Mouse (Mus musculus) MEL (cell line): Measurements from ENCODE around the gene Xpnpep3. TPM values are rescaled to one million over a fixed set of nuclear protein-coding genes. Genes with fewer than 3 reads are reported as not detected.

Source experiments
- DNase-seq: peaks from one replicate; pipeline ENCODE4 v3.0.0; 2011; ENCODE audit warnings: low read depth, low spot score
- H3K27ac ChIP-seq: 2 replicates; pipeline ENCODE4 v1.5.1; 2012; ENCODE audit warnings: low read depth, mild to moderate bottlenecking, control low read depth, low read length, moderate library complexity; ENCODE audit not compliant: control insufficient read depth
- H3K27me3 ChIP-seq, 2 experiments: fragments of 150-350 bp in 1 of 2; sonication (generic) in 1 of 2; 2 replicates each; pipeline ENCODE4 v1.6.1; 2012; ENCODE audit warnings: low read length in 2 of 2, mild to moderate bottlenecking in 2 of 2, improper control_type of control experiment in 1 of 2, moderate library complexity in 1 of 2; ENCODE audit not compliant: insufficient read depth in 2 of 2, control insufficient read depth in 1 of 2
- H3K36me3 ChIP-seq, 2 experiments: 2 replicates each; pipeline ENCODE4 v1.6.1; 2012 to 2014; ENCODE audit warnings: low read length in 2 of 2, improper control_type of control experiment in 1 of 2, inconsistent platforms in 1 of 2, mild to moderate bottlenecking in 1 of 2; ENCODE audit not compliant: insufficient read depth in 2 of 2, control insufficient read depth in 1 of 2
- H3K4me1 ChIP-seq, 2 experiments: fragments of 150-350 bp in 1 of 2; sonication (generic) in 1 of 2; 2 replicates each; pipeline ENCODE4 v1.6.1; 2012; ENCODE audit warnings: low read length in 2 of 2, improper control_type of control experiment in 1 of 2, mild to moderate bottlenecking in 1 of 2; ENCODE audit not compliant: insufficient read depth in 2 of 2, control insufficient read depth in 1 of 2
- H3K4me3 ChIP-seq, 2 experiments: fragments of 150-350 bp in 1 of 2; sonication (generic) in 1 of 2; 2 replicates each; pipeline ENCODE4 v1.5.1; 2012; ENCODE audit warnings: low read depth in 2 of 2, low read length in 2 of 2, mild to moderate bottlenecking in 2 of 2, moderate library complexity in 2 of 2, control low read depth in 1 of 2, improper control_type of control experiment in 1 of 2; ENCODE audit not compliant: control insufficient read depth in 1 of 2, insufficient read depth in 1 of 2
- H3K79me2 ChIP-seq: 2 replicates; pipeline ENCODE4 v1.6.1; 2012; ENCODE audit warnings: mild to moderate bottlenecking, low read length, moderate library complexity; ENCODE audit not compliant: control insufficient read depth, poor library complexity, insufficient read depth
- H3K9ac ChIP-seq: 2 replicates; pipeline ENCODE4 v1.6.1; 2012; ENCODE audit warnings: low read depth, mild to moderate bottlenecking, control low read depth, low read length, moderate library complexity; ENCODE audit not compliant: control insufficient read depth, poor library complexity, severe bottlenecking
- H3K9me3 ChIP-seq: fragments of 150-350 bp; sonication (generic); replicated peaks from 2 replicates; pipeline ENCODE4 v1.6.1; 2012; ENCODE audit warnings: mild to moderate bottlenecking, low read length, improper control_type of control experiment, moderate library complexity; ENCODE audit not compliant: insufficient read depth
- CHD2 ChIP-seq: IDR thresholded peaks from 2 replicates; pipeline ENCODE4 v1.6.1; 2011; ENCODE audit warnings: low read length, improper control_type of control experiment
- EP300 ChIP-seq, 2 experiments: IDR thresholded peaks; 2 replicates each; pipeline ENCODE4 v1.6.1; 2011; ENCODE audit warnings: improper control_type of control experiment in 2 of 2, low read length in 2 of 2, low read depth in 1 of 2, mild to moderate bottlenecking in 1 of 2
- ETS1 ChIP-seq: IDR thresholded peaks from 2 replicates; pipeline ENCODE4 v1.6.1; 2012; ENCODE audit warnings: low read depth, mild to moderate bottlenecking, inconsistent platforms, low read length, improper control_type of control experiment, moderate library complexity
- JUND ChIP-seq: IDR thresholded peaks from 2 replicates; pipeline ENCODE4 v1.6.1; 2011; ENCODE audit warnings: low read depth, mild to moderate bottlenecking, improper control_type of control experiment, low read length
- KAT2A ChIP-seq: conservative IDR thresholded peaks from 2 replicates; pipeline ENCODE4 v1.6.1; 2012; ENCODE audit warnings: low read depth, low read length, improper control_type of control experiment, inconsistent platforms
- MAFK ChIP-seq: IDR thresholded peaks from 2 replicates; pipeline ENCODE4 v1.6.1; 2011; ENCODE audit warnings: low read depth, mild to moderate bottlenecking, low read length, improper control_type of control experiment, borderline replicate concordance
- MYB ChIP-seq: IDR thresholded peaks from 2 replicates; pipeline ENCODE4 v1.6.1; 2011; ENCODE audit warnings: mild to moderate bottlenecking, low read depth, low read length, improper control_type of control experiment
- POLR2AphosphoS2 ChIP-seq: IDR thresholded peaks from 2 replicates; pipeline ENCODE4 v1.6.1; 2011; ENCODE audit warnings: low read length, improper control_type of control experiment
- RCOR1 ChIP-seq: IDR thresholded peaks from 2 replicates; pipeline ENCODE4 v1.6.1; 2012; ENCODE audit warnings: low read depth, mild to moderate bottlenecking, inconsistent platforms, low read length, improper control_type of control experiment
- TBP ChIP-seq: IDR thresholded peaks from 2 replicates; pipeline ENCODE4 v1.8.0; 2011; ENCODE audit warnings: low read depth, low read length, improper control_type of control experiment
- TCF12 ChIP-seq: IDR thresholded peaks from 2 replicates; pipeline ENCODE4 v1.6.1; 2014; ENCODE audit warnings: low read depth, mild to moderate bottlenecking, inconsistent platforms, low read length, improper control_type of control experiment, moderate library complexity
- UBTF ChIP-seq: IDR thresholded peaks from 2 replicates; pipeline ENCODE4 v1.6.1; 2012; ENCODE audit warnings: low read depth, mild to moderate bottlenecking, inconsistent platforms, low read length, improper control_type of control experiment, moderate library complexity, borderline replicate concordance; ENCODE audit not compliant: insufficient read depth
- USF1 ChIP-seq: IDR thresholded peaks from 2 replicates; pipeline ENCODE4 v1.6.1; 2014; ENCODE audit warnings: low read depth, mild to moderate bottlenecking, inconsistent platforms, low read length, improper control_type of control experiment, moderate library complexity
- USF2 ChIP-seq, 2 experiments: IDR thresholded peaks; 2 replicates each; pipeline ENCODE4 v1.6.1; 2011 to 2012; ENCODE audit warnings: improper control_type of control experiment in 2 of 2, low read length in 2 of 2, borderline replicate concordance in 1 of 2, inconsistent platforms in 1 of 2, low read depth in 1 of 2, mild to moderate bottlenecking in 1 of 2; ENCODE audit not compliant: insufficient read depth in 1 of 2
- ZKSCAN1 ChIP-seq: IDR thresholded peaks from 2 replicates; pipeline ENCODE4 v1.6.1; 2012; ENCODE audit warnings: low read depth, mild to moderate bottlenecking, inconsistent platforms, low read length, improper control_type of control experiment, moderate library complexity
- polyA plus RNA-seq, 2 experiments: library from polyadenylated mRNA; stranded (reverse) in 1 of 2; unstranded in 1 of 2; fragments of >175 nt in 1 of 2; fragments of >200 nt in 1 of 2; gene quantifications; 2 replicates each; pipeline versions ENCODE4 v1.2.1 to v1.2.4; 2012; ENCODE audit warnings: low replicate concordance in 2 of 2, low read depth in 1 of 2; ENCODE audit not compliant: insufficient read length in 2 of 2, insufficient read depth in 1 of 2, missing spikeins in 1 of 2
- total RNA-seq: library from RNA; depleted of rRNA; stranded (reverse); fragments of 300-350 nt; gene quantifications from 2 replicates; pipeline ENCODE4 v1.2.3, GENCODE M21; 2012

Gene Xpnpep3
- total and polyA plus RNA-seq, 3 experiments: 10.2 to 88.4 (median 13.1) TPM

DNA sequence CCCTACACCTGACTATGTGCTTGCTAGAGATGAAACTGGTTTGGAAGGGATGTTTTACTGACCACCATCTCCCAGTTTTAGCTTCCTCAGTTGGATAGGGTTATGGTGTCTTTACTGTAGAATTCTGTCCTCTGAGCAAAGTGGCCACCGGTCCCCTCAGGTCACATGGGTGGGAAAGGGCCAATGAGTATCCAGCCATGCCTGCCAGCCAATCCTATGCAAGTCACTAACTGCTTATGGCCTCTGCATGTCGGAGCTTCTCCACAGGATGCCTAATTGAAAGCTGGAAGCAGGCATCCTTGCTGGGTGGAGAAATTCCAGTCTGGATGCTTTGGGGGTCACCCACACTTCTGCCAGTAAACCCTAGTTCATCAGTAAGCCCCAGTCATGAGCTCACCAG is 76.7 kb downstream of the Xpnpep3 start:
- no peak for TF ChIP-seq MYB
- TF ChIP-seq POLR2AphosphoS2: 0 out of 2 replicates have a peak, but pooled peaks have one; percentile 61
- TF ChIP-seq USF1: peak; percentile 83
- TF ChIP-seq USF2 (IDR thresholded peaks at IDR 0.05; ENCODE audit: borderline replicate concordance in 1 of 2, insufficient read depth in 1 of 2, low read depth in 1 of 2, low read length in 2 of 2): peak in 1 of 2 experiments; percentile 37; a peak in 1 of 4 replicates
- no peak for TF ChIP-seq JUND
- peak; percentile 55 for DNase-seq
- H3K9me3 ChIP-seq: no peaks in the 10 kb centered on the region
- peaks cover 11 to 14% of the 10 kb centered on the region in 2 experiments for H3K36me3 ChIP-seq
- H3K9ac ChIP-seq: no peak overlapping the region
- H3K27ac ChIP-seq: no peak overlapping the region
- H3K79me2 ChIP-seq: no peaks in the 10 kb centered on the region
- no peak overlapping the region for H3K4me3 ChIP-seq
- no peaks in the 10 kb centered on the region for H3K27me3 ChIP-seq
- H3K4me1 ChIP-seq: peaks cover 0 to 7% of the 10 kb centered on the region in 2 experiments; a peak in 1 of 4 replicates

- H3K9ac ChIP-seq: no peak overlapping the region
- peaks cover 2 to 9% of the 10 kb centered on the region in 2 experiments; a peak in 3 of 4 replicates for H3K36me3 ChIP-seq
- no peaks in the 10 kb centered on the region for H3K27me3 ChIP-seq
- no peak overlapping the region for H3K27ac ChIP-seq
- H3K9me3 ChIP-seq: no peaks in the 10 kb centered on the region
- no peak for DNase-seq
- H3K79me2 ChIP-seq: no peaks in the 10 kb centered on the region
- no peak overlapping the region for H3K4me3 ChIP-seq
- H3K4me1 ChIP-seq: peaks cover 0 to 12% of the 10 kb centered on the region in 2 experiments; a peak in 3 of 4 replicates
- TF ChIP-seq ETS1 (no peak), ZKSCAN1 (no peak), USF2 (IDR thresholded peaks at IDR 0.05; ENCODE audit: borderline replicate concordance in 1 of 2, insufficient read depth in 1 of 2, low read depth in 1 of 2, low read length in 2 of 2) (no peak), EP300 (IDR thresholded peaks at IDR 0.05; ENCODE audit: low read depth in 1 of 2, low read length in 2 of 2) (no peak), KAT2A (no peak), TCF12 (no peak), JUND (no peak), TBP (no peak), CHD2 (no peak), POLR2AphosphoS2 (no peak), RCOR1 (no peak), MAFK (no peak), UBTF (no peak), USF1 (no peak)
Observed at GRCm38 (mm10) chr15:81479446-81480213, 79.7 kb downstream of the Xpnpep3 start.
